Mouse (Mus musculus) CH12.LX (cell line): ENCODE results near the gene Tpk1. TPM values are rescaled to one million over a fixed set of nuclear protein-coding genes. Genes with fewer than 3 reads are reported as not detected.

Experiments
- DNase-seq: peaks from one replicate; pipeline ENCODE4 v3.0.0-alpha.2; 2013; ENCODE audit errors: extremely low read depth
- H3K27ac ChIP-seq: 2 replicates; pipeline ENCODE4 v1.5.1; 2012; ENCODE audit warnings: low read depth, mild to moderate bottlenecking, control low read depth, moderate library complexity; ENCODE audit not compliant: insufficient read depth
- H3K27me3 ChIP-seq: replicated peaks from 2 replicates; pipeline ENCODE3; 2012; ENCODE audit warnings: inconsistent platforms
- H3K36me3 ChIP-seq, 2 experiments: replicated peaks in 1 of 2; 2 replicates each; pipeline versions ENCODE3 to v1.6.1; 2012; ENCODE audit warnings: inconsistent platforms in 1 of 2, low read length in 1 of 2, mild to moderate bottlenecking in 1 of 2, mixed read lengths in 1 of 2, moderate library complexity in 1 of 2; ENCODE audit not compliant: control insufficient read depth in 1 of 2, insufficient read depth in 1 of 2
- H3K4me1 ChIP-seq, 2 experiments: 2 replicates each; pipeline ENCODE4 v1.6.1; 2012; ENCODE audit warnings: inconsistent platforms in 1 of 2, moderate library complexity in 1 of 2; ENCODE audit not compliant: insufficient read depth in 2 of 2, control insufficient read depth in 1 of 2
- H3K4me2 ChIP-seq: 2 replicates; pipeline ENCODE4 v1.6.1; 2012; ENCODE audit warnings: low read depth, mild to moderate bottlenecking, control low read depth; ENCODE audit not compliant: poor library complexity, insufficient read depth, severe bottlenecking
- H3K4me3 ChIP-seq, 3 experiments: fragments of 150-350 bp in 1 of 3; sonication (generic) in 1 of 3; replicated peaks in 1 of 3; 2 replicates each; pipeline versions ENCODE3 to v1.5.1; 2011 to 2012; ENCODE audit warnings: low read depth in 2 of 3, low read length in 2 of 3, mild to moderate bottlenecking in 2 of 3, moderate library complexity in 2 of 3, control low read depth in 1 of 3, improper control_type of control experiment in 1 of 3, inconsistent platforms in 1 of 3, mixed read lengths in 1 of 3; ENCODE audit not compliant: poor library complexity in 1 of 3
- H3K79me2 ChIP-seq: replicated peaks from 2 replicates; pipeline ENCODE4 v1.6.1; 2012; ENCODE audit warnings: mild to moderate bottlenecking, moderate library complexity; ENCODE audit not compliant: control insufficient read depth, poor library complexity, insufficient read depth, severe bottlenecking; ENCODE audit errors: extremely low read depth
- H3K9ac ChIP-seq: 2 replicates; pipeline ENCODE4 v1.6.1; 2012; ENCODE audit warnings: low read depth, mild to moderate bottlenecking, control low read depth, moderate library complexity; ENCODE audit not compliant: insufficient read depth
- H3K9me3 ChIP-seq: replicated peaks from 2 replicates; pipeline ENCODE3; 2012; ENCODE audit warnings: low read length, inconsistent platforms, mixed read lengths
- E2F4 ChIP-seq: IDR thresholded peaks from 2 replicates; pipeline ENCODE4 v1.6.1; 2011; ENCODE audit warnings: low read depth, low read length, improper control_type of control experiment; ENCODE audit not compliant: insufficient replicate concordance
- ELF1 ChIP-seq: IDR thresholded peaks from 2 replicates; pipeline ENCODE4 v1.6.1; 2014; ENCODE audit warnings: low read depth, mild to moderate bottlenecking, inconsistent platforms, low read length, improper control_type of control experiment
- EP300 ChIP-seq: IDR thresholded peaks from 2 replicates; pipeline ENCODE4 v1.6.1; 2011; ENCODE audit warnings: low read length, improper control_type of control experiment
- ETS1 ChIP-seq: conservative IDR thresholded peaks from 2 replicates; pipeline ENCODE4 v1.6.1; 2012; ENCODE audit warnings: low read depth, mild to moderate bottlenecking, inconsistent platforms, low read length, improper control_type of control experiment, moderate library complexity
- GABPA ChIP-seq: IDR thresholded peaks from 2 replicates; pipeline ENCODE4 v1.6.1; 2012; ENCODE audit warnings: low read depth, low read length, improper control_type of control experiment, inconsistent platforms; ENCODE audit not compliant: insufficient replicate concordance
- HCFC1 ChIP-seq: IDR thresholded peaks from 2 replicates; pipeline ENCODE4 v1.6.1; 2012; ENCODE audit warnings: low read depth, mild to moderate bottlenecking, inconsistent platforms, low read length, improper control_type of control experiment
- IRF4 ChIP-seq: IDR thresholded peaks from 2 replicates; pipeline ENCODE4 v1.6.1; 2014; ENCODE audit warnings: low read depth, mild to moderate bottlenecking, inconsistent platforms, low read length, improper control_type of control experiment
- KAT2A ChIP-seq: IDR thresholded peaks from 2 replicates; pipeline ENCODE4 v1.6.1; 2012; ENCODE audit warnings: low read length, improper control_type of control experiment, inconsistent platforms; ENCODE audit not compliant: insufficient replicate concordance
- MAFK ChIP-seq: IDR thresholded peaks from 2 replicates; pipeline ENCODE4 v1.6.1; 2011; ENCODE audit warnings: low read length, improper control_type of control experiment; ENCODE audit not compliant: insufficient replicate concordance
- MAX ChIP-seq: IDR thresholded peaks from 2 replicates; pipeline ENCODE4 v1.6.1; 2011; ENCODE audit warnings: low read length, improper control_type of control experiment
- NELFE ChIP-seq: IDR thresholded peaks from 2 replicates; pipeline ENCODE4 v1.6.1; 2011; ENCODE audit warnings: low read depth, low read length, improper control_type of control experiment
- RAD21 ChIP-seq: IDR thresholded peaks from 2 replicates; pipeline ENCODE4 v1.6.1; 2011; ENCODE audit warnings: low read depth, mild to moderate bottlenecking, low read length, improper control_type of control experiment, moderate library complexity
- RCOR1 ChIP-seq: conservative IDR thresholded peaks from 2 replicates; pipeline ENCODE4 v1.6.1; 2012; ENCODE audit warnings: low read depth, mild to moderate bottlenecking, inconsistent platforms, low read length, improper control_type of control experiment
- TBP ChIP-seq: conservative IDR thresholded peaks from 2 replicates; pipeline ENCODE4 v1.6.1; 2011; ENCODE audit warnings: low read depth, low read length, improper control_type of control experiment
- TCF12 ChIP-seq: IDR thresholded peaks from 2 replicates; pipeline ENCODE4 v1.6.1; 2014; ENCODE audit warnings: low read depth, mild to moderate bottlenecking, inconsistent platforms, low read length, improper control_type of control experiment
- UBTF ChIP-seq: IDR thresholded peaks from 2 replicates; pipeline ENCODE4 v1.6.1; 2012; ENCODE audit warnings: low read depth, mild to moderate bottlenecking, inconsistent platforms, low read length, improper control_type of control experiment, moderate library complexity
- USF2 ChIP-seq: conservative IDR thresholded peaks from 2 replicates; pipeline ENCODE4 v1.6.1; 2011; ENCODE audit warnings: low read depth, low read length, improper control_type of control experiment
- ZMIZ1 ChIP-seq: IDR thresholded peaks from 2 replicates; pipeline ENCODE4 v1.6.1; 2012; ENCODE audit warnings: low read depth, mild to moderate bottlenecking, inconsistent platforms, low read length, improper control_type of control experiment
- dilution Hi-C: fragments of 300-500 bp; cut with MboI; formaldehyde crosslinking; loops from 2 replicates; pipeline ENCODE4 v1.14.3; 2020; ENCODE audit warnings: low sequenced_read_pairs; ENCODE audit not compliant: extremely low pct_unique_long_range_greater_than_20kb, extremely low pct_ligation_motif_present
- in situ Hi-C: fragments of 300-500 bp; cut with MboI; formaldehyde crosslinking; loops from 3 replicates; pipeline ENCODE4 v1.14.3; 2019; ENCODE audit warnings: low sequenced_read_pairs, low pct_ligation_motif_present, low pct_unique_long_range_greater_than_20kb, mixed read lengths
- polyA plus RNA-seq: library from polyadenylated mRNA; unstranded; fragments of >175 nt; gene quantifications from 2 replicates; pipeline ENCODE4 v1.2.1, GENCODE M21; 2012; ENCODE audit warnings: low read depth; ENCODE audit not compliant: insufficient read length
- total RNA-seq, 2 experiments: library from RNA; depleted of rRNA; stranded (reverse); fragments of 300-350 nt in 1 of 2; fragments of >200 nt in 1 of 2; gene quantifications; 2 replicates each; pipeline ENCODE4 v1.2.3; 2012 to 2014

Tpk1 gene
- total and polyA plus RNA-seq, 3 experiments = 3.9 to 6.3 (median 4.8) TPM

- Histone ChIP-seq H3K9me3 (no peaks in the 10 kb centered on the region), H3K4me1 (no peaks in the 10 kb centered on the region), H3K36me3 (no peaks in the 10 kb centered on the region), H3K4me2 (no peak overlapping the region), H3K4me3 (no peak overlapping the region), H3K9ac (no peak overlapping the region), H3K27me3 (no peaks in the 10 kb centered on the region), H3K79me2 (no peaks in the 10 kb centered on the region; the same call in 1 of the 2 replicates), H3K27ac (no peak overlapping the region)
- in situ Hi-C loops (no loop called here), dilution Hi-C loops (no loop called here)
- DNase-seq = no peak
- TF ChIP-seq NELFE (no peak), E2F4 (no peak), TCF12 (no peak), UBTF (no peak), MAFK (no peak)
These were observed 189.7 kb downstream of the Tpk1 start for GRCm38 (mm10) chr6:43476406-43476805.

- in situ Hi-C loops = no loop called here
- no peak for TF ChIP-seq RAD21
- TF ChIP-seq KAT2A = no peak
- no peak for TF ChIP-seq TBP
- TF ChIP-seq ETS1 = no peak
- TF ChIP-seq HCFC1 = no peak
- no peak for TF ChIP-seq ZMIZ1
- no peak for TF ChIP-seq USF2
- no peak for TF ChIP-seq MAX
- TF ChIP-seq ELF1 = no peak
- TF ChIP-seq EP300 = no peak
- TF ChIP-seq E2F4 = no peak
- no peak for TF ChIP-seq RCOR1
- H3K27ac ChIP-seq = no peak overlapping the region
- H3K79me2 ChIP-seq = no peaks in the 10 kb centered on the region; the same call in 1 of the 2 replicates
- dilution Hi-C loops = no loop called here
- no peak for DNase-seq
- H3K36me3 ChIP-seq = no peaks in the 10 kb centered on the region
- H3K9ac ChIP-seq = no peak overlapping the region
- no peaks in the 10 kb centered on the region for H3K9me3 ChIP-seq
- H3K4me2 ChIP-seq = no peak overlapping the region
- H3K4me3 ChIP-seq = no peak overlapping the region
- no peaks in the 10 kb centered on the region for H3K4me1 ChIP-seq
- no peaks in the 10 kb centered on the region for H3K27me3 ChIP-seq
These were observed 190.2 kb downstream of the Tpk1 start for GRCm38 (mm10) chr6:43475921-43476320.

DNA sequence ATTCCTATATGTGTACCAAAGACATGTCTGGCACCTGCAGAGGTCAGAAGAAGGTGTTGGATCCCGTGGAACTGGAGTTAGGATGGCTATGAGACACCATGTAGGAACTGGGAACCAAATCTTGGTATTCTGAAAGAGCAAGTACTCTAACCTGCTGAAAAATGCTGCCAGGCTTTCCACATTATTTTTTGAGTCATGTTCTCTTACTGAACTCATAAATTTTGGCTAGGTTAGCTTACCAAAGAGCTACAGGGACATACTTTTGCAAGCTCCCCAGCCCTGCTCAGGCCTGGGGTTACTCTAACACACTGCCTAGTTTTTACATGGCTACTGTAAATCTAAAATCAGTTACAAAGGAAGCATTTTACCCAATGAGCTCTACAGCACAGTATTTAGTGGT is 194.5 kb downstream of the Tpk1 start:
- no peak overlapping the region for H3K9ac ChIP-seq
- H3K4me2 ChIP-seq = no peak overlapping the region
- no peak for TF ChIP-seq TBP
- no peak for TF ChIP-seq IRF4
- TF ChIP-seq GABPA = no peak
- no peak overlapping the region for H3K27ac ChIP-seq
- peaks cover 0 to 8% of the 10 kb centered on the region in 2 experiments for H3K36me3 ChIP-seq
- dilution Hi-C loops (no loop called here), in situ Hi-C loops (no loop called here)
- DNase-seq = no peak
- no peaks in the 10 kb centered on the region for H3K4me1 ChIP-seq
- no peak overlapping the region for H3K4me3 ChIP-seq
- no peaks in the 10 kb centered on the region for H3K27me3 ChIP-seq
- H3K9me3 ChIP-seq = no peaks in the 10 kb centered on the region
- no peaks in the 10 kb centered on the region; the same call in 1 of the 2 replicates for H3K79me2 ChIP-seq
